Mouse (Mus musculus) midbrain, embryonic 15.5 days (tissue): ENCODE data around the gene H2afb2. TPM values are rescaled to one million over a fixed set of nuclear protein-coding genes. Genes with fewer than 3 reads are reported as not detected.

ENCODE experiments used
- ATAC-seq: fragments of 200-750 bp; cut with Nextera tagmentation; replicated peaks from 2 replicates; pipeline ENCODE4 v1.8.0; 2017; ENCODE audit warnings: moderate TSS enrichment
- H3K27ac ChIP-seq: fragments of 300-500 bp; sonication (generic); 2 replicates; pipeline ENCODE4 v1.5.1; 2015; ENCODE audit warnings: mild to moderate bottlenecking, inconsistent platforms
- H3K27me3 ChIP-seq: fragments of 300-500 bp; sonication (generic); replicated peaks from 2 replicates; pipeline ENCODE4 v1.6.1; 2015; ENCODE audit warnings: inconsistent platforms
- H3K36me3 ChIP-seq: fragments of 300-500 bp; sonication (generic); replicated peaks from 2 replicates; pipeline ENCODE4 v1.6.1; 2015; ENCODE audit warnings: inconsistent platforms
- H3K4me1 ChIP-seq: fragments of 300-500 bp; sonication (generic); 2 replicates; pipeline ENCODE4 v1.6.1; 2015; ENCODE audit warnings: inconsistent platforms
- H3K4me2 ChIP-seq: fragments of 300-500 bp; sonication (generic); 2 replicates; pipeline ENCODE4 v1.6.1; 2015; ENCODE audit warnings: inconsistent platforms, mild to moderate bottlenecking, moderate library complexity
- H3K4me3 ChIP-seq: fragments of 300-500 bp; sonication (generic); 2 replicates; pipeline ENCODE4 v1.5.1; 2015; ENCODE audit warnings: mild to moderate bottlenecking, inconsistent platforms
- H3K9ac ChIP-seq: fragments of 300-500 bp; sonication (generic); 2 replicates; pipeline ENCODE4 v1.6.1; 2015; ENCODE audit warnings: mild to moderate bottlenecking, inconsistent platforms
- H3K9me3 ChIP-seq: fragments of 300-500 bp; sonication (generic); 2 replicates; pipeline ENCODE4 v1.6.1; 2016; ENCODE audit warnings: inconsistent platforms
- WGBS: fragments of 180-500 bp; shearing (Covaris S2); methylation state at CpG from one replicate; pipeline ENCODE4 v1.1.7; 2015; ENCODE audit warnings: mixed read lengths; 5-methylcytosine and 5-hydroxymethylcytosine counted together
- polyA plus RNA-seq: library from polyadenylated mRNA; unstranded; fragments of >200 nt; fragmentation: Nextera tagmentation; extraction: Ambion mirVana; gene quantifications from 2 replicates; pipeline ENCODE4 v1.2.1, GENCODE M21; 2015

H2afb2 gene
- not detected in 2 replicates for polyA plus RNA-seq

DNA sequence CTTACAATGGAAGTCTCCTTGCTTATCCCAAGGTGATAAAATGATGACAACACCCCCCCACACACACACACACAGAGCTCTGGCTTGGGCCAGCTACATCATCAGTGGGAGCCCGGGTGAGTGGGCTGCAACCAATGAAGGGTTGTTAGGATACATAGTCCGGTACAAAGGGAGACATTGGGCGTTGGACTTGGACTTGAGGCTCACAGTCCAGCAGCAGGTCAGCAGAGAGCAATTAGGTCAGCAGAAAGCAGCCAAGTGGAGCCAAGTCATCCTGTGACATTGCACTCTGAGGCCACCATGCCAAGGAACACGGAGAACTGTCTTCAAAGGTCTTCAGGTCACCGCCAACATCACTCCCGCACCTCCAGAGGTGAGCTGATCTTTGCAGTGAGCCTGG is at the start of gene H2afb2:
Gene H2afb2, plus strand, starts transcription at position 301 of the 400 bp plus-strand sequence.
- 83% methylated on average over 6 of the region's 6 CpGs for whole genome bisulfite sequencing
- no peak within 1 kb of the TSS for H3K4me3 ChIP-seq
- H3K27me3 ChIP-seq = no peaks in the 10 kb centered on the region
- H3K4me1 ChIP-seq = no peaks in the 10 kb centered on the region
- no peaks in the 10 kb centered on the region for H3K9me3 ChIP-seq
- H3K27ac ChIP-seq = no peak within 1 kb of the TSS
- ATAC-seq = no peak
- H3K9ac ChIP-seq = no peak within 1 kb of the TSS
- no peak within 1 kb of the TSS for H3K4me2 ChIP-seq
- no peaks in the 10 kb centered on the region for H3K36me3 ChIP-seq

Other genes starting within 250 kb of the H2afb2 start
- not detected in 2 replicates for gene Cpxcr1, start 232.2 kb upstream of the H2afb2 start, polyA plus RNA-seq